Mouse (Mus musculus): ENCODE measurements around the gene Fam185a. TPM values are rescaled to one million over a fixed set of nuclear protein-coding genes. Genes with fewer than 3 reads are reported as not detected.

The Fam185a gene
- polyA plus RNA-seq, 1 experiment = 2.8 TPM

DNA sequence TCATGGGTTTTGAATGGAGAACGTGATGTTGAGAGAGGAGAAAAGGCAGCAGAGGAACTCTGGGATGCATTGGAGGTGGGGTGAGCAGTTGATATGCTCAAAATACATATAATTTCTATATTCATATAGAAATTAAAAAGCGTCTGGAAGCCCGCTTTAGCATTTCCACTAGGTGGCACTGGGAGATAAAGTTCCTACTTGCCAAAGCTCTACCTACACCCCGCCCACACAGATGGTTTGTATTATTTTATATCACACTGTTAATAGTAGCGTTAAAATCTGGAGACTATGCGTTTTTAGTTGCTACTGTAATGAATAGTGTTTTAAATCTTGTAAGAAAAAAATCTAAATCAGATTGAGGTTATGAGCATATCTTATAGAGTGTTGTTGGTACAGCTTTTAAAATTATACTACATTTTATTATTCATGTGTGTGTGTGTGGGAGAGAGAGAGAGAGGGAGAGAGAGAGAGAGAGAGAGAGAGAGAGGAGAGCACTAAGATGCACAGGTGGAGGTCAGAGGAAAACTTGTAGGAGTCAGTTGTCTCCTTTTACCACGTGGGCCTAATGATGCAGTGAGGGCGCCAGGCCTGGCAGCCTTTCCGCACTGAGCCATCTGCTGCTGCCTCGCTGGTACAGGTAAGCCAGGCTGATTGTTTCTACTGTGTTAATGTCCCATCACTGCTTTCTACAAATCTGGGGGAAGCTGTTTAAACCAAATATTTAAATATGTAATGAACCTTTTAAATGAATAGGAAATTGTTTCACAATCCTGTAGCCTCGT is 9.6 kb downstream of the Fam185a start:
- H3K4me3 ChIP-seq (ENCODE audit: insufficient read depth, poor library complexity, severe bottlenecking) = no peak overlapping the region
- TF ChIP-seq FOSL1 (IDR thresholded peaks at IDR 0.05; ENCODE audit: insufficient read depth, low read length, poor library complexity, severe bottlenecking) (no peak), MAX (IDR thresholded peaks at IDR 0.05) (no peak)
- H3K79me3 ChIP-seq (ENCODE audit: low read depth) = no peaks in the 10 kb centered on the region
- no peaks in the 10 kb centered on the region for H3K27me3 ChIP-seq (ENCODE audit: control insufficient read depth, insufficient read depth, insufficient read length)
- peaks cover 10% of the 10 kb centered on the region for H3K36me3 ChIP-seq (ENCODE audit: control insufficient read depth, insufficient read depth)
- no peaks in the 10 kb centered on the region for H3K79me2 ChIP-seq (ENCODE audit: control insufficient read depth, insufficient read depth)
- no peak overlapping the region for H3ac ChIP-seq (ENCODE audit: control insufficient read depth, insufficient read length, low read depth)

DNA sequence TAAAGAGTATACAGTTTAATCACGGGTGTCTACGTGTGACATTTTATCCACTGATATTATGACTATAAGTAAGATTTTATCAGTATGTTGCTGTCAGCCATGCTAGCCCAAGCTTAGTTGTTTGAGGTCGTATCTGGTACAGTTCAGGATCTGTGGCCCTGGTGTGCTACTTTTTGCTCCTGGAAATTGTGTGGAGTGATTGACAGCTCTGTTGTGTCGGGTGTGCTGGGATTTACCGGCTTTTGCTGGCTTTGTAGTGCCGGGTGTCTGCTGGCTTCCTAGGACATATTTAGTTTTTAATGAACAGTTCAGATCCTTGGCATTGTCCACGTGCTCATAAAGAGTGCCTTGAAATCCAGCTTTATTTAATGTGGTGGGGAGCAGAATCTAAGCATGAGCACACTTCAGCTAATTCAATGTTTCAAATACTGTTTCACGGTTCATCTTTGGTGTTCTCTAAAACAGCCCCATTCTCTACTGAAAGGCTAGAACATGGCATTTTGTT is 11.8 kb downstream of the Fam185a start:
- no peaks in the 10 kb centered on the region for H3K79me2 ChIP-seq (ENCODE audit: control insufficient read depth, insufficient read depth)
- H3K4me3 ChIP-seq (ENCODE audit: insufficient read depth, poor library complexity, severe bottlenecking) = no peak overlapping the region
- H3ac ChIP-seq (ENCODE audit: control insufficient read depth, insufficient read length, low read depth) = no peak overlapping the region
- peaks cover 8% of the 10 kb centered on the region for H3K36me3 ChIP-seq (ENCODE audit: control insufficient read depth, insufficient read depth)
- H3K79me3 ChIP-seq (ENCODE audit: low read depth) = no peaks in the 10 kb centered on the region
- no peaks in the 10 kb centered on the region for H3K27me3 ChIP-seq (ENCODE audit: control insufficient read depth, insufficient read depth, insufficient read length)
- no peak for TF ChIP-seq MYOD1 (IDR thresholded peaks at IDR 0.05; ENCODE audit: control insufficient read depth, insufficient read length, low read depth)
- TF ChIP-seq USF1 (IDR thresholded peaks at IDR 0.05; ENCODE audit: low read depth) = no peak
- TF ChIP-seq CEBPB (IDR thresholded peaks at IDR 0.05; ENCODE audit: low read depth) = no peak
- TF ChIP-seq MYOG (IDR thresholded peaks at IDR 0.05; ENCODE audit: control insufficient read depth, extremely low read depth, insufficient read length) = no peak
- no peak for TF ChIP-seq MAX (IDR thresholded peaks at IDR 0.05)
- no peak for TF ChIP-seq CTCF (IDR thresholded peaks at IDR 0.05; ENCODE audit: control insufficient read depth, insufficient read depth, insufficient read length)
- no peak for TF ChIP-seq FOSL1 (IDR thresholded peaks at IDR 0.05; ENCODE audit: insufficient read depth, low read length, poor library complexity, severe bottlenecking)

DNA sequence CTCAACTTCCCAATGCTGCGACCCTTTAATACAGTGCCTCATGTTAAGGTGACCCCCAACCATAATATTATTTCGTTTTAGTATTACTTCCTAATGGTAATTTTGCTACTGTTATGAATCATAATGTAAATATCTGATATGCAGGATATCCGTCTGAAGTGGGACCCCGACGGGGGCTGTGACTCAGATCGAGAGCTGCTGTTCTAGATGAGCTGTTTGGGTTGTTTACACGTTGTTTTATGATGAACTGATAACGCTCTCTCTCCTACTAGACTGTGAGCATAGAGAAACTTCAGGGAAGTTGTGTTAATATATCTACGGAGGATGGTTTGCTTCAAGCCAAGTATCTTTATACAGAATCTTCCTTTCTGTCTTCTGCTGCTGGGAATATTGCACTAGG is 13.7 kb downstream of the Fam185a start:
- no peaks in the 10 kb centered on the region for H3K27me3 ChIP-seq (ENCODE audit: control insufficient read depth, insufficient read depth, insufficient read length)
- no peak overlapping the region for H3K4me3 ChIP-seq (ENCODE audit: insufficient read depth, poor library complexity, severe bottlenecking)
- H3K79me2 ChIP-seq (ENCODE audit: control insufficient read depth, insufficient read depth) = no peaks in the 10 kb centered on the region
- no peak overlapping the region for H3ac ChIP-seq (ENCODE audit: control insufficient read depth, insufficient read length, low read depth)
- TF ChIP-seq CTCF (IDR thresholded peaks at IDR 0.05; ENCODE audit: control insufficient read depth, insufficient read depth, insufficient read length) = no peak
- no peak for TF ChIP-seq CEBPB (IDR thresholded peaks at IDR 0.05; ENCODE audit: low read depth)
- no peak for TF ChIP-seq USF1 (IDR thresholded peaks at IDR 0.05; ENCODE audit: low read depth)
- TF ChIP-seq FOSL1 (IDR thresholded peaks at IDR 0.05; ENCODE audit: insufficient read depth, low read length, poor library complexity, severe bottlenecking) = no peak
- TF ChIP-seq MYOD1 (IDR thresholded peaks at IDR 0.05; ENCODE audit: control insufficient read depth, insufficient read length, low read depth) = no peak
- no peak for TF ChIP-seq MAX (IDR thresholded peaks at IDR 0.05)
- TF ChIP-seq MYOG (IDR thresholded peaks at IDR 0.05; ENCODE audit: control insufficient read depth, extremely low read depth, insufficient read length) = no peak
- peaks cover 19% of the 10 kb centered on the region for H3K36me3 ChIP-seq (ENCODE audit: control insufficient read depth, insufficient read depth)
- no peaks in the 10 kb centered on the region for H3K79me3 ChIP-seq (ENCODE audit: low read depth)

DNA sequence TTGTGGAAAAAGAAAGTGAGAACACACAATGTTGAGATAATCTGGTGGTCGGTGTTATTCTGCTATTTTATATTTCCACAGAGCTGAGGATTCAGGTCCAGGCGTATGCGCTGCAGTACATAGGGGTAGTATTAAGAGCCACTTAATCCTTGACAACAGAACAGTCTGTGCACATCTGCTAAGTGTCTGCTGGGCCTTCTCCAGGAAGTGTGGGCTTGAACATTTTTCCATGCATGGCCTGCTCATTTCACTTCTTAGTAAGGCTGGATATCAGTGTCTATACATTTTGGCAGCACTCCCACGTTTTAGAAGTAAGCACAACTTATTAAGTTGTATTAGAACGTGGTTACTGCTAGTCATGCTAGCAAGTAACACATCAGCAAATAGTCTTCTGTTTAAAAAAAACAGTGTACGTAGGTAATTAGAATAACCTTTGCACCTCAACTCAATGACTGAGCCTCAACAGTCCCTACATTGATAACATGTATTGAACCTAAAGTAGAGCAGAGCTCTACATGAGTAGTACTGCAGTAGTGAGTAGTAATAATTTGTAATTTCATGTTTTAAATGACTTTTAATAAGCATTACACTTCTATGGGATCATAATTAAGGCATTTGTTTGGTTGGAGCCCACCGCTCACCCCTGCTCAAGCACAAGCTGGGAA is 14.8 kb downstream of the Fam185a start:
- TF ChIP-seq MYOG (IDR thresholded peaks at IDR 0.05; ENCODE audit: control insufficient read depth, extremely low read depth, insufficient read length) (no peak), CEBPB (IDR thresholded peaks at IDR 0.05; ENCODE audit: low read depth) (no peak), FOSL1 (IDR thresholded peaks at IDR 0.05; ENCODE audit: insufficient read depth, low read length, poor library complexity, severe bottlenecking) (no peak), MAX (IDR thresholded peaks at IDR 0.05) (no peak), USF1 (IDR thresholded peaks at IDR 0.05; ENCODE audit: low read depth) (no peak), MYOD1 (IDR thresholded peaks at IDR 0.05; ENCODE audit: control insufficient read depth, insufficient read length, low read depth) (no peak), CTCF (IDR thresholded peaks at IDR 0.05; ENCODE audit: control insufficient read depth, insufficient read depth, insufficient read length) (no peak)
- peaks cover 15% of the 10 kb centered on the region for H3K36me3 ChIP-seq (ENCODE audit: control insufficient read depth, insufficient read depth)
- H3K79me3 ChIP-seq (ENCODE audit: low read depth) = no peaks in the 10 kb centered on the region
- H3ac ChIP-seq (ENCODE audit: control insufficient read depth, insufficient read length, low read depth) = no peak overlapping the region
- H3K4me3 ChIP-seq (ENCODE audit: insufficient read depth, poor library complexity, severe bottlenecking) = no peak overlapping the region
- H3K27me3 ChIP-seq (ENCODE audit: control insufficient read depth, insufficient read depth, insufficient read length) = no peaks in the 10 kb centered on the region
- no peaks in the 10 kb centered on the region for H3K79me2 ChIP-seq (ENCODE audit: control insufficient read depth, insufficient read depth)

DNA sequence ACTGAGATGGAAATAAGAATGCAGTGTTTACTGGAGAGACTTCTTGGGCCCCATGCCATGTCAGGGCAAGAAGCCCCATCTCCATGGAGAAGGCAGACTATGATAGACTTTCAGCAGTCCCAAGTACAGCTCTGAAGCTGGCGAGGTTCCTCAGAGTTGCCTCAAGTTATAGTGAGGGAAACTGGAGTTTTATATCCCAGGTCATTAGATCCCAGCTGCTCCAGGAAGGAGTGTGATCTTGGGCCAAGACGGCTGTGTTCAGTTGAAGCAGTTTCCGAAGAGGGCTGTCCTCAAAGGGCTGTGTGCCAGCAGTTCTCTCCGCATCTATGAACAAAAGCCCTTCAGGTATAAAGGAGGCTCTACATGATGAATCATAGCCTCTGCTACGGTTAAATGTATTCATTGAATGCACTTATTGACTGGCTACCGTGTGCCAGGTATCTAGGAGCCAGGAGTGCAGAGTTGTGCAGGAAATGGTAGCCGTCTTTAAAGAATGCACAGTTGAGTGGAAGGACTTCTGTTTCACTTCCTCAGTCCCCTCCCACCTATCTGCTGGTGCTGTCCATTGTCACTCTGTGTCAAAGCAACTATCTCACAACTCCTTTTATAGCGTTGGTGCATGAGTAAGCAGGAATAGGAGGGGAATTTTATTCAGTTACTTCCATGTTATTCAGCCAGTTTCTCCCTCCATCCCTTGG is 16.2 kb downstream of the Fam185a start:
- Histone ChIP-seq H3ac (ENCODE audit: control insufficient read depth, insufficient read length, low read depth) (no peak overlapping the region), H3K79me2 (ENCODE audit: control insufficient read depth, insufficient read depth) (no peaks in the 10 kb centered on the region), H3K79me3 (ENCODE audit: low read depth) (no peaks in the 10 kb centered on the region), H3K4me3 (ENCODE audit: insufficient read depth, poor library complexity, severe bottlenecking) (no peak overlapping the region), H3K36me3 (ENCODE audit: control insufficient read depth, insufficient read depth) (peaks cover 15% of the 10 kb centered on the region), H3K27me3 (ENCODE audit: control insufficient read depth, insufficient read depth, insufficient read length) (no peaks in the 10 kb centered on the region)
- TF ChIP-seq CEBPB (IDR thresholded peaks at IDR 0.05; ENCODE audit: low read depth) (no peak), MYOD1 (IDR thresholded peaks at IDR 0.05; ENCODE audit: control insufficient read depth, insufficient read length, low read depth) (no peak), FOSL1 (IDR thresholded peaks at IDR 0.05; ENCODE audit: insufficient read depth, low read length, poor library complexity, severe bottlenecking) (no peak), CTCF (IDR thresholded peaks at IDR 0.05; ENCODE audit: control insufficient read depth, insufficient read depth, insufficient read length) (no peak), MAX (IDR thresholded peaks at IDR 0.05) (no peak), USF1 (IDR thresholded peaks at IDR 0.05; ENCODE audit: low read depth) (no peak), MYOG (IDR thresholded peaks at IDR 0.05; ENCODE audit: control insufficient read depth, extremely low read depth, insufficient read length) (no peak)
